Mouse (Mus musculus): ENCODE measurements around the gene Aamp. TPM values are rescaled to one million over a fixed set of nuclear protein-coding genes. Genes with fewer than 3 reads are reported as not detected.
"Not testable (repeated sequence)": the region's sequence is repeated elsewhere in the genome, so short reads cannot be mapped to it uniquely, and the experiment has no call there.

Aamp gene
- polyA plus RNA-seq (2016; fragmentation: Nextera tagmentation; extraction: Ambion mirVana): 169 and 171 TPM in 2 replicates

GRCm38 (mm10) chr1:74284543-74285160 is at the start of gene Aamp, which contains the start of gene Pnkd:
Gene Aamp, minus strand, starts transcription at chr1:74284738.
Gene Pnkd, plus strand, starts transcription at chr1:74284930.
- peaks cover 55% of the 10 kb centered on the region for H3K4me1 ChIP-seq (replicated peaks)
- peak within 1 kb of the TSS; percentile 76 for H3K27ac ChIP-seq (ENCODE audit: poor library complexity, severe bottlenecking)
- H3K9ac ChIP-seq: peak within 1 kb of the TSS; percentile 89
- H3K27me3 ChIP-seq (replicated peaks): no peaks in the 10 kb centered on the region
- ATAC-seq (ENCODE audit: insufficient number of reproducible peaks, low FRiP score): peak; percentile 97
- peak within 1 kb of the TSS; percentile 84 for H3K4me2 ChIP-seq
- no peaks in the 10 kb centered on the region for H3K9me3 ChIP-seq (replicated peaks)
- under 1% methylated on average over 56 of the region's 56 CpGs for WGBS
- peak within 1 kb of the TSS; percentile 91 for H3K4me3 ChIP-seq
- peaks cover 62% of the 10 kb centered on the region for H3K36me3 ChIP-seq

- ATAC-seq (ENCODE audit: insufficient number of reproducible peaks, low FRiP score): no peak
- Histone ChIP-seq H3K9ac (peak overlapping the region; percentile 74), H3K27ac (ENCODE audit: poor library complexity, severe bottlenecking) (peak overlapping the region; percentile 70), H3K4me2 (peak overlapping the region; percentile 95), H3K4me1 (replicated peaks) (peaks cover 70% of the 10 kb centered on the region), H3K4me3 (peak overlapping the region; percentile 60), H3K9me3 (replicated peaks) (no peaks in the 10 kb centered on the region), H3K27me3 (replicated peaks) (no peaks in the 10 kb centered on the region), H3K36me3 (peaks cover 7% of the 10 kb centered on the region; the same call in 1 of the 2 replicates)
- 5% methylated on average over 9 of the region's 9 CpGs for WGBS
Observed at GRCm38 (mm10) chr1:74332930-74333329, 48.4 kb upstream of the Aamp start.

DNA sequence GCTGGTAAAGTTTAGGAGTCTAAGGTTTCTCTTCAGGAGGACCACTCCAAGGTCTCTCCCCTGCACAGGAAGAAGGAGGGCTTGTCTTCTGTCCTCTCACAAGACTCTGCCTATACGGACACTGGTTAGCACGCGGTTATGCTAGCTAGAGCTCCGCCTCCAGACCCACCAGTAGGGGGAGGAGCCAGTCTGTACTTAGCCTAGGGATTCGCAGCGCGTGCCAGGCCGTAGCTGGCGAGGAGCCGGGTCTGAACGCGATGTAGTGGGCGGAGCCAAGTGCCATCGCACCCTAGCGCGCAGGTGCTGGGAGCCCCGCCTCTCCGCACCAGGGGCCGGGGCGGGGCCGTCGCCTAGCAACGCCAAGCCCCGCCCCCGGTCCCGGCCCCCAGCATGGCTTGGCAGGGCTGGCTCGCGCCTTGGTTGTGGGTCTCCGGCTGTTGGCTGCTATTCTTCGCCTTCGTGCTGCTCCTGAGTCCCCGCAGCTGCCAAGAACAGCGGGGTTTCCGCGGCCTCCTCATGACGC is 47.8 kb upstream of the Aamp start:
- no peaks in the 10 kb centered on the region for H3K9me3 ChIP-seq (replicated peaks)
- ATAC-seq (ENCODE audit: insufficient number of reproducible peaks, low FRiP score): peak; percentile 95
- H3K4me1 ChIP-seq (replicated peaks): peaks cover 63% of the 10 kb centered on the region

DNA sequence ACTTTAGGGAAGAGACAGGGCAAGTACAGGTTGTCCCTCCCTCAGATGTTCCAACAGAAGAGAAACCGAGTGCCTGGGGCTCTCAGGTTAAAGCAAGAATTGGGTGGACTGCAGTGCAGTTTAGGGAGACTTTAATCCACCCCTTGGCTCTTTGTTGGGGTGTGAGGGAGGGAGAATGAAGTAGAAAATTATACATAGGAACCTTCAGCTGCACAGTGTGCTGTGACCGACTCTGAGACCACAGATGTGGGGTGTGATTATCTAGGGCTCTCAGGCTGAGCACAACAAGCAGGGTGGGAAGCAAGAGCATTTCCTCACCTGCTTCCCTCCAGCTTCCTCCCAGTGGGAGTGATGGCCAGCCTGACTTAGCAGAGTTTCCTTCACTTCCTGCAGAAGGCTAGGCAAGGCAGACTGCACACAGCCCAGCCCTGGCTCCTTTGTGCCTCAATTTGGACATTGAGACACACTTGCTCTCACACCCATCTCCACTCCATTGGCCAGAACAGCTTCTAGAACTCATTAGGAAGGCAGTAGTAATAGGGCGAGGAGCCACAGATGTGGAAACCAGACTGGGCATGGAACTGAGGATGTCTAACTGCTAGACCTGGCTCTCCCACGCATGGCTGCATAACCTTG is 46.6 kb upstream of the Aamp start:
- H3K4me2 ChIP-seq: no peak overlapping the region
- H3K9me3 ChIP-seq (replicated peaks): no peaks in the 10 kb centered on the region
- no peak overlapping the region for H3K9ac ChIP-seq
- WGBS: 65% methylated on average over 4 of the region's 4 CpGs
- H3K36me3 ChIP-seq: peaks cover 9% of the 10 kb centered on the region; the same call in 1 of the 2 replicates
- H3K27me3 ChIP-seq (replicated peaks): no peaks in the 10 kb centered on the region
- no peak for ATAC-seq (ENCODE audit: insufficient number of reproducible peaks, low FRiP score)
- H3K27ac ChIP-seq (ENCODE audit: poor library complexity, severe bottlenecking): peak overlapping the region; percentile 7
- no peak overlapping the region for H3K4me3 ChIP-seq
- peaks cover 63% of the 10 kb centered on the region for H3K4me1 ChIP-seq (replicated peaks)

More for the DNA sequence above, 47.8 kb upstream of the Aamp start:
- Histone ChIP-seq H3K36me3 (peaks cover 9% of the 10 kb centered on the region; the same call in 1 of the 2 replicates), H3K4me3 (peak overlapping the region; percentile 60), H3K27ac (ENCODE audit: poor library complexity, severe bottlenecking) (peak overlapping the region; percentile 70), H3K27me3 (replicated peaks) (no peaks in the 10 kb centered on the region), H3K9ac (peak overlapping the region; percentile 74), H3K4me2 (peak overlapping the region; percentile 95)
- WGBS: under 1% methylated on average over 36 of the region's 36 CpGs

DNA sequence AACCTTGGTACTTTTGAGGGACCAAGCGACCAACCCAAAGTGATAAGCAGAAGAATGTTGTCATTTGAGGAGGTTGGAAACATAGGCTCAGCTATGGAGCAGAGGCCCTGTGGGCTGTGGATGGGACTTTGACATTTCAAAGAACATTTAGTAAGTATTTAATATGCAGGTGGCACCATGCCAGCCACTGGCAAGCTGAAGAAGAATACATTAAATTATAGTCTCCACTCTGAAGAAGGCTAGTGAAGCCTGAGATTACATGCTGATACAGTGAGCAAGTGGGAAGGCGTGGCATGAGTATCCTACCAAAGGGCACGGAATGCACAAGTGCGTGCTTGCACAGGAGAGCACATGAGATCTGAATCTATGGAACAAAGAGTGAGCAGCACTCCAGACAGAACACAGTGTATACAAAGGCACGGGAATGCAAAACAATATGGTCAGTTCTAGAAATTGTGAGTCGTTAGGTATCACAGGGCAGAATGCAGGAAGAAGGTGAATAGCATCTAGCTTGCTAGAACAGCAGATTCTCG is 45.4 kb upstream of the Aamp start:
- ATAC-seq (ENCODE audit: insufficient number of reproducible peaks, low FRiP score): no peak
- no peak overlapping the region for H3K4me3 ChIP-seq
- H3K4me1 ChIP-seq (replicated peaks): peaks cover 58% of the 10 kb centered on the region
- H3K27ac ChIP-seq (ENCODE audit: poor library complexity, severe bottlenecking): no peak overlapping the region
- no peak overlapping the region for H3K9ac ChIP-seq
- WGBS: 75% methylated on average over 7 of the region's 7 CpGs
- H3K36me3 ChIP-seq: peaks cover 12% of the 10 kb centered on the region; the same call in 1 of the 2 replicates
- no peaks in the 10 kb centered on the region for H3K9me3 ChIP-seq (replicated peaks)
- no peaks in the 10 kb centered on the region for H3K27me3 ChIP-seq (replicated peaks)
- no peak overlapping the region for H3K4me2 ChIP-seq

- not testable (repeated sequence) for H3K27ac ChIP-seq (ENCODE audit: poor library complexity, severe bottlenecking); H3K4me3 ChIP-seq; H3K9ac ChIP-seq; H3K27me3 ChIP-seq (replicated peaks); H3K9me3 ChIP-seq (replicated peaks); ATAC-seq (ENCODE audit: insufficient number of reproducible peaks, low FRiP score); H3K4me2 ChIP-seq
- Histone ChIP-seq H3K4me1 (replicated peaks) (peaks cover 39% of the 10 kb centered on the region), H3K36me3 (peaks cover 12% of the 10 kb centered on the region; the same call in 1 of the 2 replicates)
- 77% methylated on average over 2 of the region's 2 CpGs for WGBS
Observed at GRCm38 (mm10) chr1:74326916-74327315, 42.4 kb upstream of the Aamp start.

DNA sequence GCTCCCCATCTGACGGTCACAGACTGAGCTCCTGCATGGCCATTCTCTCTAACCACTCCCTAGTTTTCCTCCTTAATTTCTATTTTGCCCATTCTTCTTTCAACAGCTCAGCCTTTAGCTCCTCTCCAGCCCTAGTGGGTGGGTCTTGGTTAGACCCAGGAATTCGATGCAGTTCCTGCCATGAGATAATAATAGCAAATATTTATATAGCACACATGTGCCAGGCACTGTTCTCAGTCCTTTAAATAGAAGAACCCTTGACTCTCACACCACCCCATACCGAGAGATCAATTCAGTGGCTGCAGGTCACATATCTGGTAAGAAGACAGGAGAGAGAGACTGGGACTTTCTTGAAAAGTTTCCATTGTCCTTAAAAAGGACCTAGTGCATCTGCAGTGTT is 36.9 kb upstream of the Aamp start:
- no peak overlapping the region for H3K9ac ChIP-seq
- no peak overlapping the region for H3K4me2 ChIP-seq
- peak overlapping the region; percentile 43 for H3K27ac ChIP-seq (ENCODE audit: poor library complexity, severe bottlenecking)
- peak; percentile 46; the same call in 1 of the 2 replicates for ATAC-seq (ENCODE audit: insufficient number of reproducible peaks, low FRiP score)
- H3K4me3 ChIP-seq: no peak overlapping the region
- H3K36me3 ChIP-seq: 0 out of 2 replicates have a peak, but pooled peaks cover 3% of the 10 kb centered on the region
- peaks cover 25% of the 10 kb centered on the region for H3K4me1 ChIP-seq (replicated peaks)
- no peaks in the 10 kb centered on the region for H3K27me3 ChIP-seq (replicated peaks)
- no peaks in the 10 kb centered on the region for H3K9me3 ChIP-seq (replicated peaks)
- WGBS: 44% methylated on average over 3 of the region's 3 CpGs

GRCm38 (mm10) chr1:74318711-74319110 is 34.2 kb upstream of the Aamp start:
- no peak overlapping the region for H3K9ac ChIP-seq
- H3K9me3 ChIP-seq (replicated peaks): no peaks in the 10 kb centered on the region
- peaks cover 24% of the 10 kb centered on the region for H3K4me1 ChIP-seq (replicated peaks)
- H3K27ac ChIP-seq (ENCODE audit: poor library complexity, severe bottlenecking): no peak overlapping the region
- no peak overlapping the region for H3K4me3 ChIP-seq
- H3K27me3 ChIP-seq (replicated peaks): no peaks in the 10 kb centered on the region
- H3K36me3 ChIP-seq: no peaks in the 10 kb centered on the region
- H3K4me2 ChIP-seq: no peak overlapping the region
- 88% methylated on average over 3 of the region's 3 CpGs for WGBS
- ATAC-seq (ENCODE audit: insufficient number of reproducible peaks, low FRiP score): no peak

- 68% methylated on average over 4 of the region's 4 CpGs for WGBS
- no peaks in the 10 kb centered on the region for H3K27me3 ChIP-seq (replicated peaks)
- H3K4me1 ChIP-seq (replicated peaks): peaks cover 28% of the 10 kb centered on the region
- H3K36me3 ChIP-seq: no peaks in the 10 kb centered on the region
- no peak overlapping the region for H3K9ac ChIP-seq
- no peak overlapping the region for H3K4me3 ChIP-seq
- H3K4me2 ChIP-seq: no peak overlapping the region
- ATAC-seq (ENCODE audit: insufficient number of reproducible peaks, low FRiP score): no peak
- no peaks in the 10 kb centered on the region for H3K9me3 ChIP-seq (replicated peaks)
- H3K27ac ChIP-seq (ENCODE audit: poor library complexity, severe bottlenecking): no peak overlapping the region
Observed at GRCm38 (mm10) chr1:74316114-74316827, 31.7 kb upstream of the Aamp start.

- ATAC-seq (ENCODE audit: insufficient number of reproducible peaks, low FRiP score): no peak
- Histone ChIP-seq H3K27me3 (replicated peaks) (no peaks in the 10 kb centered on the region), H3K9me3 (replicated peaks) (no peaks in the 10 kb centered on the region), H3K4me1 (replicated peaks) (peaks cover 29% of the 10 kb centered on the region), H3K9ac (no peak overlapping the region), H3K27ac (ENCODE audit: poor library complexity, severe bottlenecking) (no peak overlapping the region), H3K36me3 (no peaks in the 10 kb centered on the region), H3K4me2 (no peak overlapping the region), H3K4me3 (no peak overlapping the region)
- WGBS: 67% methylated on average over 3 of the region's 3 CpGs
Observed at GRCm38 (mm10) chr1:74314796-74315195, 30.3 kb upstream of the Aamp start.

Measured in heart, embryonic 12.5 days (tissue).